Mouse (Mus musculus) liver, embryonic 15.5 days (tissue): ENCODE measurements around the gene Ephb3. TPM values are rescaled to one million over a fixed set of nuclear protein-coding genes. Genes with fewer than 3 reads are reported as not detected.

Source experiments
- ATAC-seq: fragments of 200-750 bp; cut with Nextera tagmentation; 2 replicates; pipeline ENCODE4 v1.8.0; 2017; ENCODE audit warnings: moderate number of reproducible peaks, mild to moderate bottlenecking, moderate library complexity; ENCODE audit not compliant: insufficient read depth
- H3K27ac ChIP-seq: fragments of 300-500 bp; sonication (generic); replicated peaks from 2 replicates; pipeline ENCODE4 v1.5.1; 2015; ENCODE audit warnings: mild to moderate bottlenecking, inconsistent platforms
- H3K27me3 ChIP-seq: fragments of 300-500 bp; sonication (generic); 2 replicates; pipeline ENCODE4 v1.6.1; 2015; ENCODE audit warnings: mild to moderate bottlenecking, inconsistent platforms
- H3K36me3 ChIP-seq: fragments of 300-500 bp; sonication (generic); replicated peaks from 2 replicates; pipeline ENCODE4 v1.6.1; 2015; ENCODE audit warnings: moderate library complexity, mild to moderate bottlenecking, inconsistent platforms
- H3K4me1 ChIP-seq: fragments of 300-500 bp; sonication (generic); replicated peaks from 2 replicates; pipeline ENCODE4 v1.6.1; 2015; ENCODE audit warnings: inconsistent platforms
- H3K4me2 ChIP-seq: fragments of 300-500 bp; sonication (generic); 2 replicates; pipeline ENCODE4 v1.6.1; 2015; ENCODE audit warnings: moderate library complexity, mild to moderate bottlenecking, inconsistent platforms
- H3K4me3 ChIP-seq: fragments of 300-500 bp; sonication (generic); replicated peaks from 2 replicates; pipeline ENCODE4 v1.5.1; 2015; ENCODE audit warnings: mild to moderate bottlenecking, inconsistent platforms
- H3K9ac ChIP-seq: fragments of 300-500 bp; sonication (generic); 2 replicates; pipeline ENCODE4 v1.6.1; 2015; ENCODE audit warnings: moderate library complexity, mild to moderate bottlenecking, inconsistent platforms
- H3K9me3 ChIP-seq: fragments of 300-500 bp; sonication (generic); replicated peaks from 2 replicates; pipeline ENCODE4 v1.6.1; 2016; ENCODE audit warnings: inconsistent platforms
- WGBS: fragments of 180-500 bp; shearing (Covaris S2); methylation state at CpG from one replicate; pipeline ENCODE4 v1.1.7; 2015; ENCODE audit warnings: mixed read lengths; ENCODE audit not compliant: insufficient replicate concordance; 5-methylcytosine and 5-hydroxymethylcytosine counted together
- microRNA-seq: library from miRNA; unstranded; fragments of <30 nt; microRNA quantifications from one replicate; pipeline ENCODE4, GENCODE M21; 2016
- polyA plus RNA-seq: library from polyadenylated mRNA; unstranded; fragments of >200 nt; fragmentation: Nextera tagmentation; extraction: Ambion mirVana; gene quantifications from 2 replicates; pipeline ENCODE4 v1.2.1, GENCODE M21; 2015

The Ephb3 gene
- polyA plus RNA-seq, 1 experiment from 2014 or later: 0.52 TPM

DNA sequence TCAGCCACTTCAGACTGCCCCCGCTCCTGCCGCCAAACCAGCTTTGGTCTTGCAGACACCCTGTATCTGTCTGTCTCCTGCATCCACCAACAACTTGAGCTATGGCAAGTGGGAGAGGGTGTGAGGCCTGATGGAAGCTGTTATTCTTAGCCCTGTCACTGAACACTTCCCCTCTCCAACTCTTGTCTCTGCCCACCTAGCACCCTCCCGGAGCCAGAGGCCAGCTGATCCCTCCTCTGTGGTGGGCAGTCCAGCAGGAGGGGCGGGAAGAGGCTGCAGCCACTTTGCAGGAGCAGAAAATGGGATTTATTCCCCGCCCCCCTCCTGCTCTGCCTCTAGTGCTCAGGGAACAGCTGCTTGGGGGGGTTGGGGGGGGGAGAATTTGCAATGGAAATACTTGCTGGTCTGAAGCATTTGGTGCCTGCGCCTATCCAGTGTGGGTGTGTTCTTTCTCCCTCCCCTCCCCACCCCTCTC is 67.3 kb downstream of the Ephb3 start:
- no peak overlapping the region for H3K4me3 ChIP-seq
- H3K27ac ChIP-seq: no peak overlapping the region
- no peak overlapping the region for H3K4me2 ChIP-seq
- H3K36me3 ChIP-seq: no peaks in the 10 kb centered on the region
- H3K4me1 ChIP-seq: no peaks in the 10 kb centered on the region
- no peak overlapping the region for H3K9ac ChIP-seq
- H3K9me3 ChIP-seq: no peaks in the 10 kb centered on the region
- H3K27me3 ChIP-seq: no peaks in the 10 kb centered on the region
- ATAC-seq: no peak
- WGBS: 41% methylated on average over 6 of the region's 6 CpGs

DNA sequence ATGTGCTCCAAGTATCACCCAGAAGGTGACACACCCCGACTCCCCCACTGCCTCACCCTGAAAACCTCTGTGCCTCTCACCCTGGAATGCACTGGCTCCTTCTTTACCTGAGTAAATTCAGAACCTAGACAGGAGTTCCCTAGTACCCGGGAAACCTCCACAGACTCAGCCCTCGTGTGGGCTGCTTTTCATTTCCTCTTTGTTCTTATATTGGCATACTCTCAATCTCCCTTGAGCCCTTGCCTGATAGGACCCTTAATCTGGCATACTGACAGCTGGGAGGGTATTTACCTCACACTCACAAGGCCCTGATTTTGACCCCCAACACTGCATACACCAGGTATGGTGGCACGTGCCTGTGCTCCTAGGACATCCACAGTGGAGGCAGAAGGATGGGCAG is 68.2 kb downstream of the Ephb3 start:
- 32% methylated on average over 4 of the region's 4 CpGs for WGBS
- no peak overlapping the region for H3K9ac ChIP-seq
- H3K4me2 ChIP-seq: no peak overlapping the region
- H3K27ac ChIP-seq: no peak overlapping the region
- no peak for ATAC-seq
- H3K9me3 ChIP-seq: no peaks in the 10 kb centered on the region
- H3K36me3 ChIP-seq: no peaks in the 10 kb centered on the region
- H3K4me1 ChIP-seq: no peaks in the 10 kb centered on the region
- H3K27me3 ChIP-seq: no peaks in the 10 kb centered on the region
- H3K4me3 ChIP-seq: no peak overlapping the region

Small RNA genes within 50 kb of the gene (microRNA-seq; reads per million reads assigned to microRNA genes)
- gene Mir7680: not detected

Other genes starting within 250 kb of the Ephb3 start
- gene Teddm3, start 50.8 kb upstream of the Ephb3 start, polyA plus RNA-seq: not detected in 2 replicates
- 5.4 and 6.3 TPM in 2 replicates for gene Vps8, start 218.4 kb downstream of the Ephb3 start, polyA plus RNA-seq